Mouse (Mus musculus): ENCODE data around the gene Nrxn3. TPM values are rescaled to one million over a fixed set of nuclear protein-coding genes. Genes with fewer than 3 reads are reported as not detected.

Gene Nrxn3
- polyA plus RNA-seq, 1 experiment from 2014 or later = 96.7 TPM

Small RNA genes within 50 kb of the gene (microRNA-seq; reads per million reads assigned to microRNA genes)
- gene Gm23989 (not detected), gene Gm27313 (not detected)

Data from neural tube, embryonic 15.5 days (tissue).